Mouse (Mus musculus) embryo, embryonic 11.5 days (tissue): ENCODE results near the gene Rnf224.
"Not testable (repeated sequence)": the region's sequence is repeated elsewhere in the genome, so short reads cannot be mapped to it uniquely, and the experiment has no call there.

Experiments used
- DNase-seq: peaks from one replicate; pipeline ENCODE4 v3.0.0-alpha.2; 2012; ENCODE audit warnings: low read depth, low spot score

Rnf224 gene

GRCm38 (mm10) chr2:25256443-25257109 is 20.0 kb upstream of the Rnf224 start:
- DNase-seq, result not testable (repeated sequence)

GRCm38 (mm10) chr2:25255284-25255779 is 18.7 kb upstream of the Rnf224 start, which contains the start of gene Tmem203:
Gene Tmem203, plus strand, starts transcription at chr2:25255439.
- peak; percentile 86 for DNase-seq

- DNase-seq, result no peak
Observed at GRCm38 (mm10) chr2:25252331-25252730, 15.7 kb upstream of the Rnf224 start.

- DNase-seq, result no peak
Observed at GRCm38 (mm10) chr2:25246183-25247072, 9.8 kb upstream of the Rnf224 start, which contains the start of gene AL732309.1. Gene AL732309.1, minus strand, starts transcription at chr2:25246863.

GRCm38 (mm10) chr2:25244144-25244543 is 7.6 kb upstream of the Rnf224 start:
- no peak for DNase-seq

GRCm38 (mm10) chr2:25243342-25243741 is 6.8 kb upstream of the Rnf224 start:
- DNase-seq, result no peak

- DNase-seq, result no peak
Observed at GRCm38 (mm10) chr2:25242101-25242506, 5.5 kb upstream of the Rnf224 start, which contains the start of the genes Rnf208 and Cysrt1. Gene Rnf208, plus strand, starts transcription at chr2:25242255. Gene Cysrt1, minus strand, starts transcription at chr2:25242452.

- DNase-seq, result no peak
Observed at GRCm38 (mm10) chr2:25241438-25241775, 4.8 kb upstream of the Rnf224 start.

- peak; percentile 59 for DNase-seq
Observed at GRCm38 (mm10) chr2:25240723-25241437, 4.3 kb upstream of the Rnf224 start.

- no peak for DNase-seq
Observed at GRCm38 (mm10) chr2:25240310-25240709, 3.7 kb upstream of the Rnf224 start.

- no peak for DNase-seq
Observed at GRCm38 (mm10) chr2:25239766-25240165, 3.2 kb upstream of the Rnf224 start.

GRCm38 (mm10) chr2:25238106-25238505 is 1.5 kb upstream of the Rnf224 start:
- DNase-seq, result no peak

- DNase-seq, result no peak
Observed at GRCm38 (mm10) chr2:25237522-25237921, 935 bp upstream of the Rnf224 start.

GRCm38 (mm10) chr2:25234551-25235220 is 1.9 kb downstream of the Rnf224 start:
- DNase-seq, result no peak

GRCm38 (mm10) chr2:25234050-25234449 is 2.5 kb downstream of the Rnf224 start, which contains the start of gene Slc34a3:
Gene Slc34a3, minus strand, starts transcription at chr2:25234364.
- DNase-seq, result no peak

- DNase-seq, result no peak
Observed at GRCm38 (mm10) chr2:25233421-25233820, 3.2 kb downstream of the Rnf224 start.

- no peak for DNase-seq
Observed at GRCm38 (mm10) chr2:25231038-25231437, 5.5 kb downstream of the Rnf224 start.

GRCm38 (mm10) chr2:25230581-25230980 is 6.0 kb downstream of the Rnf224 start:
- DNase-seq, result no peak

- DNase-seq, result no peak
Observed at GRCm38 (mm10) chr2:25229582-25229981, 7.0 kb downstream of the Rnf224 start.

- no peak for DNase-seq
Observed at GRCm38 (mm10) chr2:25228995-25229530, 7.5 kb downstream of the Rnf224 start.

GRCm38 (mm10) chr2:25228431-25228889 is 8.1 kb downstream of the Rnf224 start:
- DNase-seq, result peak; percentile 68
